Mouse (Mus musculus) kidney, adult 2 months (tissue): Measurements from ENCODE around the gene Mterf1b. TPM values are rescaled to one million over a fixed set of nuclear protein-coding genes. Genes with fewer than 3 reads are reported as not detected.

Experiments
- DNase-seq: peaks from one replicate; pipeline ENCODE4 v3.0.0; 2021
- H3K27ac ChIP-seq: fragments of 200-500 bp; 2 replicates; pipeline ENCODE4 v1.5.1; 2012; ENCODE audit warnings: low read depth, low read length, control low read depth, inconsistent platforms; ENCODE audit not compliant: insufficient read depth
- H3K27me3 ChIP-seq: fragments of 200-500 bp; replicated peaks from 2 replicates; pipeline ENCODE4 v1.6.1; 2012; ENCODE audit warnings: mild to moderate bottlenecking, moderate library complexity, low read length, inconsistent platforms; ENCODE audit not compliant: control insufficient read depth, insufficient read depth
- H3K36me3 ChIP-seq: fragments of 200-500 bp; 2 replicates; pipeline ENCODE4 v1.6.1; 2012; ENCODE audit warnings: mild to moderate bottlenecking, moderate library complexity, low read length, inconsistent platforms; ENCODE audit not compliant: control insufficient read depth, insufficient read depth
- H3K4me1 ChIP-seq: fragments of 200-500 bp; 2 replicates; pipeline ENCODE4 v1.6.1; 2011; ENCODE audit warnings: low read length; ENCODE audit not compliant: control insufficient read depth, insufficient read depth
- H3K4me3 ChIP-seq: fragments of 200-500 bp; 2 replicates; pipeline ENCODE4 v1.5.1; 2011; ENCODE audit warnings: mild to moderate bottlenecking, low read depth, low read length, control low read depth; ENCODE audit not compliant: insufficient read depth
- CTCF ChIP-seq: fragments of 200-500 bp; conservative IDR thresholded peaks from 2 replicates; pipeline ENCODE4 v1.5.1; 2011; ENCODE audit warnings: low read depth, mild to moderate bottlenecking, control low read depth, low read length, moderate library complexity, mixed read lengths; ENCODE audit not compliant: insufficient read depth, insufficient read length
- POLR2A ChIP-seq: fragments of 200-500 bp; IDR thresholded peaks from one replicate; pipeline ENCODE4 v1.6.1; 2011; ENCODE audit warnings: low read depth, low read length, control low read depth
- WGBS: fragments of 180-500 bp; shearing (Covaris S2); methylation state at CpG from one replicate; pipeline ENCODE4 v1.1.7; 2018; 5-methylcytosine and 5-hydroxymethylcytosine counted together
- polyA plus RNA-seq: library from polyadenylated mRNA; depleted of rRNA; stranded (reverse); fragments of >200 nt; gene quantifications from 2 replicates; pipeline ENCODE4 v1.2.3, GENCODE M21; 2012; rRNA removed

The Mterf1b gene
- polyA plus RNA-seq, 1 experiment = 0.53 TPM

DNA sequence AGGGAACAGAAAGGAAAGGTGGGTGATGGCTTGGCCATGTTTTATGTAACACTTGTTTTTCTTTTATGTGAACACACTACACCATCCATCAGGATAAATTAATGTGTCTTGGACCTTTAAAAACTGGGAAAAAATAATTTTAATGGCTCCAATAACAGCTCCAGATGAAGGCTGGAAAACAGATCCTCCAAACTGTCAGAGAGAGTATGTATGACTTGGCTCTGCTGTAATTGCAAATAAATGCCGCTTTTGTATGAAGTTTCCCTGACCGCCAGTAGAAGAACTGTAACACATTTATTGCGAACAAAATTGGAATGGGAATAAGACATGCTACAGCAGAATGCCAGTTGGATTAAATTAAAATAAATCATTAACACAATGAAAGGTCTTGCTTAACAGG, 29.1 kb downstream of the Mterf1b start:
- H3K4me3 ChIP-seq = no peak overlapping the region
- TF ChIP-seq POLR2A (no peak), CTCF (no peak)
- WGBS = 46% methylated on average over 3 of the region's 3 CpGs
- H3K27ac ChIP-seq = no peak overlapping the region
- H3K4me1 ChIP-seq = no peaks in the 10 kb centered on the region
- H3K27me3 ChIP-seq = no peaks in the 10 kb centered on the region
- no peaks in the 10 kb centered on the region for H3K36me3 ChIP-seq
- DNase-seq = no peak

DNA sequence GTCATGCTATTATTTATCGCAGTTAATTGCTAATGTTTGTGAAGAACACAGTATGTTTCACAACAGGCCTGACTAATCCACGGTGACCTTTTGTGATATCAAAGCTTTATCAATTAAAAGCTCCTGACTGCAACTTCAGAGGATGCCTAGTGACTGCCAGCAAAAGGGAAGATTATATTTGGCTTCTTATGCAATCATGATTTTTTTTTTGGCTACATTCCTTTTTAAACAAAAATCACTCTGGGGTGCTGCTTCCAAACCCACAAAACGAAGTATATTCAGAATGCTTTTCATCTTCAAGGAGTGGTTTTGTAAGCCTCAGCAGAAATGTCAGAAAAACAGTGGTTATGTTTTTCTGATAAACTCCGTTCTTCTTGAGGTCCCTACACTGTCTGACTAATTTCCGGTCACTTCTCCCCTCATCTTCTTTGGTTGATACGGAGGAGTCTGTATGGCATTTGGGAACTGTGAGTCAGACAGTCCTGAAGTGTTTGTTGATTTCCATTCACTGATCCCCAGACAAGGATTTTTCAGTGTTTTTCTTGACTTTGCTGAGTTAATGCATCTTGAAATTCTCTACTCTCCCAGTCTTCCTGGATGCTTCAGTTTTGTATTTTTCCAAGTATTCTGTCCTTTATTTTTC, 29.9 kb downstream of the Mterf1b start:
- Histone ChIP-seq H3K27me3 (no peaks in the 10 kb centered on the region), H3K27ac (no peak overlapping the region), H3K36me3 (no peaks in the 10 kb centered on the region), H3K4me1 (no peaks in the 10 kb centered on the region), H3K4me3 (no peak overlapping the region)
- no peak for DNase-seq
- TF ChIP-seq CTCF (no peak), POLR2A (no peak)
- 74% methylated on average over 6 of the region's 6 CpGs for WGBS

DNA sequence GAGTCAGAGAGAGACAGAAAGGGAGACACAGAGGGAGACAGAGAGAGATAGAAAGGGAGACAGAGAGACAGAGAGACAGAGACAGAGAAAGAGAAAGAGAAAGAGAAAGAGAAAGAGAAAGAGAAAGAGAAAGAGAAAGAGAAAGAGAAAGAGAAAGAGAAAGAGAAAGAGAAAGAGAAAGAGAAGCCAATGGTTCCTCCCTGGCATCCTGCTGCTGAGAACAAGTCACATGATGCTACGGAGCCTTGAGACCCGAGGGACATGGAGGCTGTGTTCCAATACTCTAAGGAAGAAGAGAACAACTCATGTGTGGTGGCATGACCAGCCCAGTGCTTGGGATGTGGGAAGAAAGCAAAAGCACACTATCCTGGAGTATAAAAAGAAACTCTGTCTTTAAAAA, 40.0 kb downstream of the Mterf1b start:
- no peak for TF ChIP-seq CTCF
- TF ChIP-seq POLR2A = no peak
- Histone ChIP-seq H3K27me3 (no peaks in the 10 kb centered on the region), H3K4me3 (no peak overlapping the region), H3K27ac (no peak overlapping the region), H3K4me1 (no peaks in the 10 kb centered on the region), H3K36me3 (no peaks in the 10 kb centered on the region)
- no peak for DNase-seq
- 71% methylated on average over 2 of the region's 2 CpGs for WGBS

DNA sequence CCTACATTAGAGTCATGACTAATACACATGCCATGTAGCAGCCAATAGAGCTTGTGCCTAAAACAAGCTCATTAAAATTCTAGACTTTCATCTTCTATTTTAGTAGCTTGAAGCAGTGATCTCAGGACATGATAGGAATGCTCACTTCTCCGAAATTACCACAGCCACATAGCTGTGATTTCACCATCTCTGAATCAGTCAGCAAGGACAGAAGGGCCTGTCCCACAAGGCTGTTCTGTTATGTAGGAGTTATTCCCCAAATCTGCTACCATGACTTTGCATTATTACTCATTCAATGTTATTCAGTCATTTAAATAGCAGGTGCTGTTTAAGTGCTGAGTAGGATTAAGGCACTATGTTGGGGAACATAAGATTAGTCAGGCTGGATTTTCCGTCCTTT, 42.3 kb downstream of the Mterf1b start:
- no peak overlapping the region for H3K27ac ChIP-seq
- DNase-seq = no peak
- H3K36me3 ChIP-seq = no peaks in the 10 kb centered on the region
- no peaks in the 10 kb centered on the region for H3K4me1 ChIP-seq
- no peak overlapping the region for H3K4me3 ChIP-seq
- no peak for TF ChIP-seq CTCF
- no peak for TF ChIP-seq POLR2A
- H3K27me3 ChIP-seq = no peaks in the 10 kb centered on the region
- WGBS = 87% methylated on average over 2 of the region's 2 CpGs

DNA sequence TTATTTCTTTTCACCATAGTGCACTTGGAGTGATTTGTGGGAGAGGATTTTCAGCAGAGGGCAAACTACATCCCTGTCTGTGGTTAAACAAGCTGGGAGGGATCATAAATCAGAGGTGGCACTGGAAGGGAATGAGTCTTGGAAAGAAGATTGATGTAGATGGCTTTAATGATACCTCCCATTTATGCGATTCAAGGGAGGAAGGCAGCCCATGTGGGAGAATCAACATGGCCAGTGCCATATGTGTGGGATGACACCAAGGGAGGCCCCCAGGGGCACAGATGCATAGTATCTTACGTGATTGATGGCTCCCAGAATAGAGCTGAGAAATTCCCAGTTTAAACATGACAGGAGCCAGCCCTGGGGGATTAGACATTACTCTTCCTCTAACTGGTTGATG, 48.0 kb downstream of the Mterf1b start:
- Histone ChIP-seq H3K27ac (no peak overlapping the region), H3K4me1 (no peaks in the 10 kb centered on the region), H3K27me3 (no peaks in the 10 kb centered on the region), H3K4me3 (no peak overlapping the region), H3K36me3 (no peaks in the 10 kb centered on the region)
- WGBS = 34% methylated on average over 2 of the region's 2 CpGs
- TF ChIP-seq POLR2A (no peak), CTCF (no peak)
- no peak for DNase-seq

DNA sequence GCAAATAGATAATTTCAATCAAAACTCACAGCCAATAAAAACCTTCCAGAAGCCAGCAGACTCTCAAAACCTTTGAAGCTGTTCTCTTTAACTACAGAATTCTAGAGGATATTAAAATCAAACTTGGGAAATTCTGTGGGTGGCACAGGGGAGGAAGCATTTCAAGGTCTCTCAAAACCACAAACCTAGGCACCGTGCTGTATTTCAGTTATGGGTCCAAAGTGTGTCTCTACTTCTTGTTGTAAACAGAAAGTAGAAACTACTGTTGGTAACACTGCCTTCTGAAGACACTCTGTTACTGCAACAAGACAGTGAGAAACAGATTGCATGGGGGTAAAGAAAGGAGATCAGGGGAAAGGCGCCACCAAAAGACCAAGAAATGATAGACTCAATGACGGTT, 52.8 kb downstream of the Mterf1b start:
- no peaks in the 10 kb centered on the region for H3K27me3 ChIP-seq
- no peak for DNase-seq
- TF ChIP-seq POLR2A (no peak), CTCF (no peak)
- H3K36me3 ChIP-seq = no peaks in the 10 kb centered on the region
- WGBS = 81% methylated on average over 3 of the region's 3 CpGs
- H3K4me1 ChIP-seq = no peaks in the 10 kb centered on the region
- no peak overlapping the region for H3K4me3 ChIP-seq
- no peak overlapping the region for H3K27ac ChIP-seq

DNA sequence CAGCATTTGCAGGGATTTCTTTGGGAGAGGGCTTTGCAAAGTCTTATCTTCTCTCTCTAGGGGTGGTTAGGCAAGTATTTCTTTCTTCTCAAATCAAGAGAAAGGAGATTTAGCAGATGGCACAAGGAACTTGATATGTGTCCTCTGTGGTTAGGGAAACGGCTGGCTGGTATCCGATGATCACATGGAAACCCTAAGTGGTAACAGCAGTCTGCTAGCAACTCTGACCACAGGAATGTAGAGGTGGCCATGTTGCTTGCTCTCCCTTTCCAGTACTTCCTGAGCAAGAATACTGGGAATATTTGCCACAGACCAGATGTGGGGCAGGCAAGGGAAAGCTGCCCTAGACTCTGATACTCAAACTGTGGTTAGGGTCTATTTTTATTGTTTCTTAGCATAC, 53.9 kb downstream of the Mterf1b start:
- no peak for DNase-seq
- Histone ChIP-seq H3K27me3 (no peaks in the 10 kb centered on the region), H3K36me3 (no peaks in the 10 kb centered on the region), H3K27ac (no peak overlapping the region), H3K4me3 (no peak overlapping the region), H3K4me1 (no peaks in the 10 kb centered on the region)
- no peak for TF ChIP-seq POLR2A
- no peak for TF ChIP-seq CTCF
- 33% methylated on average over 2 of the region's 2 CpGs for WGBS

Other genes with a start within 250 kb of the Mterf1b start
- gene Cyp51, start 87.6 kb upstream of the Mterf1b start, polyA plus RNA-seq = 93.8 and 239 TPM in 2 replicates